Mouse (Mus musculus) midbrain, embryonic 16.5 days (tissue): ENCODE results near the gene Foxj2. TPM values are rescaled to one million over a fixed set of nuclear protein-coding genes. Genes with fewer than 3 reads are reported as not detected.

Experiments
- ATAC-seq: fragments of 200-750 bp; cut with Nextera tagmentation; 2 replicates; pipeline ENCODE4 v1.8.0; 2017; ENCODE audit warnings: moderate TSS enrichment
- H3K27ac ChIP-seq: fragments of 300-500 bp; sonication (generic); 2 replicates; pipeline ENCODE4 v1.5.1; 2014; ENCODE audit warnings: mild to moderate bottlenecking, low read length, mixed read lengths
- H3K27me3 ChIP-seq: fragments of 300-500 bp; sonication (generic); 2 replicates; pipeline ENCODE4 v1.6.1; 2014; ENCODE audit warnings: low read depth, low read length, mixed read lengths; ENCODE audit not compliant: control insufficient read depth, insufficient read depth
- H3K36me3 ChIP-seq: fragments of 300-500 bp; sonication (generic); 2 replicates; pipeline ENCODE4 v1.6.1; 2014; ENCODE audit warnings: mild to moderate bottlenecking, low read length, moderate library complexity, mixed read lengths; ENCODE audit not compliant: control insufficient read depth, insufficient read depth
- H3K4me1 ChIP-seq: fragments of 300-500 bp; sonication (generic); 2 replicates; pipeline ENCODE4 v1.6.1; 2014; ENCODE audit warnings: mild to moderate bottlenecking, low read length, mixed read lengths; ENCODE audit not compliant: control insufficient read depth, insufficient read depth
- H3K4me2 ChIP-seq: fragments of 300-500 bp; sonication (generic); 2 replicates; pipeline ENCODE4 v1.6.1; 2014; ENCODE audit warnings: mild to moderate bottlenecking, low read length, mixed read lengths
- H3K4me3 ChIP-seq: fragments of 300-500 bp; sonication (generic); 2 replicates; pipeline ENCODE4 v1.5.1; 2014; ENCODE audit warnings: low read depth, mild to moderate bottlenecking, low read length, moderate library complexity, mixed read lengths
- H3K9ac ChIP-seq: fragments of 300-500 bp; sonication (generic); 2 replicates; pipeline ENCODE4 v1.6.1; 2014; ENCODE audit warnings: low read depth, low read length, mixed read lengths
- H3K9me3 ChIP-seq: fragments of 300-500 bp; sonication (generic); replicated peaks from 2 replicates; pipeline ENCODE4 v1.6.1; 2014; ENCODE audit warnings: mild to moderate bottlenecking, low read length, mixed read lengths; ENCODE audit not compliant: control insufficient read depth, poor library complexity, severe bottlenecking
- WGBS: fragments of 180-500 bp; shearing (Covaris S2); extraction: QIAGEN DNeasy Blood & Tissue Kit; methylation state at CpG from one replicate; pipeline ENCODE4 v1.1.7; 2014; 5-methylcytosine and 5-hydroxymethylcytosine counted together
- polyA plus RNA-seq: library from polyadenylated mRNA; unstranded; fragments of >200 nt; fragmentation: Nextera tagmentation; extraction: Ambion mirVana; gene quantifications from 2 replicates; pipeline ENCODE4 v1.2.1, GENCODE M21; 2015

The Foxj2 gene
- polyA plus RNA-seq, 1 experiment from 2014 or later = 9.4 TPM

DNA sequence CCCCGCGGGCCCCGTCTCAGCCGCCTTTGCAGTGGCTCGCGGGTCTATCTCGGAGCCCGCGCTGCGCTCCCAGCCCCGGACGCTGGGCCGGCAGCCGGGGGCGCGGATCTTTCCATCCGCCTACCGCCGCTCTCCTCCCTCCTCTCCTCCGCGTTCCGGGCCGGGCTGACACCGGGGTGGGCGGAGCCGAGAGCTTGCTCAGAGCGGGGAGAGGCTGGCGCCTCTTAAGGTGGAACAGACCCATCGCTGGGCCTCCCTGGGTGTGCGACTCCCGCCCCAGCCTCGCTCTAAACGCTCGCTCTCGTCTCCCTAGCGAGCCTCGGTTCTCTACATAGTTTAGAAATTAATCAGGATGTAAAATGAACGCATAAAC is 8.4 kb upstream of the Foxj2 start:
- Histone ChIP-seq H3K9me3 (no peaks in the 10 kb centered on the region), H3K9ac (peak overlapping the region; percentile 69), H3K4me3 (peak overlapping the region; percentile 75), H3K4me1 (peaks cover 8% of the 10 kb centered on the region), H3K36me3 (no peaks in the 10 kb centered on the region), H3K27ac (peak overlapping the region; percentile 97), H3K4me2 (peak overlapping the region; percentile 59), H3K27me3 (no peaks in the 10 kb centered on the region)
- WGBS = under 1% methylated on average over 38 of the region's 38 CpGs
- peak; percentile 93 for ATAC-seq

DNA sequence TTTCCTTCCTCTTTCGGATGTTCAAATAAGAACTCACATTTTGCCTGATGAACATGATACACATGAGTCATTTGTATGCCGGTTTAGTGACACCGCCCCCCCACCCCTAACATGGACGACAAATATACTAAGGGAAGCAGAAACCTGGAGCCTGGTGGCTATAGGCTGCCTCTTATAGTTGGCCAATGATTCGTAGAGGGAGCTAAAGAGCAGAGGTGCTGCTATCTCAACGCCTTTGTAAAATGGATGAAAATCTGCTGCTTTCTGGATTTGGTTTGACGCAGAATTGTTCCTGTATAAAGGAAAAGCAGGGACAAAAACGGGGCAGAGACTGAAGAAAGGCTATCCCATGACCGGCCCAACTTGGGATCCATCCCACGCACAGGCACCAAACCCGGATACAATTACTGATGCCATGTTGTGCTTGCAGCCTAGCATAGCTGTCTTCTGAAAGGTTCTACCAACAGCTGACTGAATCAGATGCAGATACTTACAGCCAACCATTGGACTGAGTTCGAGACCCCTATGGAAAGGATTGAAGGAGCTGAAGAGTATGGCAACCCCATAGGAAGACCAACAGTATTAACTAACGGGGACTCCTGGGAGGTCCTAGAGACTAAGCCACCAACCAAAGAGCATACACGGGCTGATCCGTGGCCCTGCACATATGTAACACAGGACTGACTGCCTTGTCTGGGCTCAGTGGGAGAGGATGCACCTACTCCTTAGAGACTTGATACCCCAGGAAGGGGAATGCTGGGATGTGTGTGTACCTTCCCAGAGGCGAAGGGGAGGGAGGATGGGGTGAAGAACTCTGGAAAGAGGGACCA is 7.7 kb upstream of the Foxj2 start:
- Histone ChIP-seq H3K4me2 (peak overlapping the region; percentile 59), H3K27me3 (no peaks in the 10 kb centered on the region), H3K4me1 (peaks cover 8% of the 10 kb centered on the region), H3K4me3 (peak overlapping the region; percentile 75), H3K9me3 (no peaks in the 10 kb centered on the region), H3K9ac (peak overlapping the region; percentile 47), H3K36me3 (no peaks in the 10 kb centered on the region), H3K27ac (peak overlapping the region; percentile 97)
- ATAC-seq = peak; percentile 19; the same call in 1 of the 2 replicates
- WGBS = 22% methylated on average over 16 of the region's 16 CpGs

DNA sequence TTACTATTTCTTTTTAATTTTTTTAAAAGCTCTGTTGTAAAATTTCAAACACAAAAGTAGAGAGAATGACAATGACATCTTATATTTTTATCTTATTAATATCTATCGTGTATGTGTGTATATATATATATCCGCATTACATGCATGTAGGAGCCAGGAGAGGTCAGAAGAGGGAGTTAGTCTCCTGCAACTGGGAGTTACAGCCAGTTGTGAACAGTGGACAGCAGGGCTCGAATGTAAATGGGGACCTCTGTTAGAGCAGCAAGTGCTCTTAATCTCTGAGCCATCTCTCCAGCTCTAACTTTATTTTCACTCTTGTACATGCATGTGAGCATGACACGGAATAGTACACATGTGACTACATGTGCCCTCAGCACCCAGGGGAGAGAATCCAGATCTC is 7.0 kb upstream of the Foxj2 start:
- Histone ChIP-seq H3K27me3 (no peaks in the 10 kb centered on the region), H3K4me1 (peaks cover 8% of the 10 kb centered on the region), H3K27ac (no peak overlapping the region), H3K36me3 (no peaks in the 10 kb centered on the region), H3K9ac (no peak overlapping the region), H3K9me3 (no peaks in the 10 kb centered on the region), H3K4me2 (no peak overlapping the region), H3K4me3 (no peak overlapping the region)
- ATAC-seq = no peak
- 93% methylated on average over 4 of the region's 4 CpGs for WGBS

DNA sequence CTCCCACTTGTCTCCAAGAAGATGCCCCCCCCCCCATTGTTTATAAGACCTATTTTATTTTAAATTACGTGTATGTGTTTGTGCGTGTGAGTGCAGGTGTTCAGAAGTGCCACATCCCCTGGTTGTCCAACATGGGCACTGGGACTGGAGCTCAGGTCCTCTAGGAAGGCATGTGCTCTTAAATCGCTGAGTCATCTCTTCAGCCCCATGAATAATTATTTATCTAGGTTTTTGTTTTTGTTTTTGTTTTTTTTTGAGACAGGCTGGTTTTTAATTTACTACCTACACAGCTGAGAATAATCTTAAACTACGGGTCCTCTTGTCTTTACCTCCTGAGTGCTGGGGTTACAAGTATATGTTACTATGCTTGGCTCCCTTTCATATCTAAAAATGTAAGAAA is 6.1 kb upstream of the Foxj2 start:
- H3K9ac ChIP-seq = no peak overlapping the region
- H3K36me3 ChIP-seq = no peaks in the 10 kb centered on the region
- no peaks in the 10 kb centered on the region for H3K9me3 ChIP-seq
- H3K4me2 ChIP-seq = no peak overlapping the region
- WGBS = 88% methylated on average over 4 of the region's 4 CpGs
- H3K27ac ChIP-seq = no peak overlapping the region
- no peaks in the 10 kb centered on the region; the same call in 1 of the 2 replicates for H3K27me3 ChIP-seq
- ATAC-seq = no peak
- no peak overlapping the region for H3K4me3 ChIP-seq
- H3K4me1 ChIP-seq = peaks cover 8% of the 10 kb centered on the region

DNA sequence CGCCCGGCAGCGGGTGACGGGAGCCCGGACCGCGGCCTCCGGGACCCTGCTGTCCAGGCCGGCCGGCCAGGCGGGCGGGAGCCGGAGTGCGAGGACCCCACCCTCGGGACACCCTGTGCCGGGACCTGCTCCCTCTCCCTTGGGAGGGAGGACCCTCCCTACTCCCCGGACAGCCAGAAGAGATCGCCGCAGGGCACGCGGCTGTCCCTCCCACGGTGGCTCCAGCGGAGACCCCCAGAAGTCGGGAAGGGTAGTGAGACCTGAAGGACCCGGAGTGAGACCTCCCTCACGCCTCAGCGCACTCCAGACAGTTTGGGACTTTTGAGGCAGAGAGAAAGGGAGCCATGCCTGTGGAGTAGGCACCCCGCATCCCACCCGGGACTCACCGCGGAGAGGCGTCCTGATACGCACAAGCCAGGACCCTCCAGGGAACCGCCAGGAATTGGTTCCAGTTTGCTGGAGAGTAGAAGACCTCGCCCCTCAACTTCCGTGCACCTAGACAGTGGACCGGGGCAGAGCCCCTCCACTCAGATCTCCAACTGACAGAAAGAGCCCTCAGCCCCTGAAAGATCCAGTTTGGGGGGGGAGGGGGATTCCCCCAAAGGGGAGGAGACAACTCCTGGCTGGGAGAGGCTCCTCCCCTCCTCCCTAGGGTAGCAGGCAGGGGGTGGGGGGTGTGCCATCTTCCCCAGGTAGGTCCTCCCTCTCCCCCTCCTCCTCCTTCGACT is 521 bp downstream of the Foxj2 start:
- WGBS = under 1% methylated on average over 36 of the region's 38 CpGs
- H3K36me3 ChIP-seq = no peaks in the 10 kb centered on the region
- ATAC-seq = peak; percentile 78

DNA sequence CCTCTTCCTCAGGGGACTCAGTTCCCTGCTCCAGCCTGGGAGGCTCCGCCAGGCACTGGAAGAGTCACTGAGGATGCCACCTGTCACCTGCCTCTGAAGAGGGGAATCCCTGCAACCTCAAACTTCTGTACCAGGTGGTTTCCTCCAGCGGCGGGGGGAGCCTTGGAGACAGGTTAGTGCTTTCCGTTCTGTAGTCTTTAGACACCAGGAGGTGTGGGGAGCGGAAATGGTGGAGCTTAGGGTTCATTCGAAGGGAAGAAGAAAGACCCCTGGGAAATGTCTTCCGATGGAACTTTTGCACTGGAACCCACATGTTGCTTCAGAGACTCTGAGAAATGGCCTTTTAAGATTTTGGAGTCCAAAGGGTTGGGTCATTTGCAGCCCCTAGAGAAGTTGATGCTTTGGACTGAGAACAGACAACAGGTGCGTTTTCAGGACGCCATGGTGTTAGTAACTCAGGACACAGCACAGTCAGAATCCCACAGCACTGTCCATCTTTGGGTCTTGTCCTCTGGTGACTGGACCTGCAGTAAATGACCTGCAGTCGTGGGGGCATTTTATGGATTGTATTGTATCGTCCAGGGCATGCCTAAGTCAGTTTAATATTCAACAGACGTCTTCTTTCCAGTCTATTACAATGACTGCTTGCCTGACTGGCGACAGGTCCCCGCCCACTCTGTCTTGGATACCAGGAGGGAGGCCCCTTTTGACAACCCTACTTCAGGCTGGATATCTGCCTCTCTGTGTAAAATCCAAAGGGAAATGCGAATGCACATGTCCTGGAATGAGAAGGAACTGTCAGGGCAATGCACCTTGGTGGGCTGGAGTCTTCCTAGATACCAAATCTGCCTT is 1.3 kb downstream of the Foxj2 start:
- whole genome bisulfite sequencing = 17% methylated on average over 15 of the region's 15 CpGs
- peak overlapping the region; percentile 95 for H3K4me3 ChIP-seq
- peak overlapping the region; percentile 95 for H3K9ac ChIP-seq
- peaks cover 33% of the 10 kb centered on the region for H3K4me1 ChIP-seq
- no peaks in the 10 kb centered on the region for H3K36me3 ChIP-seq
- ATAC-seq = no peak; the same call in 1 of the 2 replicates
- no peaks in the 10 kb centered on the region; the same call in 1 of the 2 replicates for H3K27me3 ChIP-seq
- no peak overlapping the region for H3K27ac ChIP-seq
- H3K4me2 ChIP-seq = peak overlapping the region; percentile 93
- H3K9me3 ChIP-seq = no peaks in the 10 kb centered on the region

More for the DNA sequence above, 521 bp downstream of the Foxj2 start:
- H3K9me3 ChIP-seq = no peaks in the 10 kb centered on the region
- peak overlapping the region; percentile 95 for H3K4me3 ChIP-seq
- H3K4me1 ChIP-seq = peaks cover 26% of the 10 kb centered on the region
- H3K27me3 ChIP-seq = no peaks in the 10 kb centered on the region; the same call in 1 of the 2 replicates
- H3K27ac ChIP-seq = peak overlapping the region; percentile 46
- H3K9ac ChIP-seq = peak overlapping the region; percentile 95
- peak overlapping the region; percentile 93 for H3K4me2 ChIP-seq

DNA sequence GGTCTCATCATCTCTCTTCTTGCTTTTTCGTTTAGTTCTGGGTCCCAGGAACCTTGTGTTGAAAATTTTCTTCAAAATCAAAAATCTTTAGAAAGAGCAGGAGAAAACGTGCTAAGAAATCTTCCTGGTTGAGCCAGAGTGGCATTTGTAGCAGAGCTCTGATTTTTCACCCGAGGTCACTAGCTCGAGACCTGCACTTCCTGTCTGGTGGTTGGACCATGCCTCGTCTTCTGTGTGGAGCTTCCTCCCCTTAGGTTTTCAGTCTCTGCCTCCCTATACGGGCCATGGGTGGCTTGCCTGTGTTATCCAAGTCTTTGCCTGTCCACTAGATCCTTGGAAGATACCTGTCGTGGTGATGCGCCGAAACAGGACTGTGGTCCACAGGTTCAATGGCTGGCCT is 2.1 kb downstream of the Foxj2 start:
- H3K4me1 ChIP-seq = peaks cover 38% of the 10 kb centered on the region
- no peaks in the 10 kb centered on the region for H3K36me3 ChIP-seq
- H3K9ac ChIP-seq = no peak overlapping the region
- no peak for ATAC-seq
- H3K4me2 ChIP-seq = peak overlapping the region; percentile 93
- no peak overlapping the region for H3K27ac ChIP-seq
- no peaks in the 10 kb centered on the region; the same call in 1 of the 2 replicates for H3K27me3 ChIP-seq
- WGBS = 84% methylated on average over 9 of the region's 9 CpGs
- no peaks in the 10 kb centered on the region for H3K9me3 ChIP-seq
- H3K4me3 ChIP-seq = no peak overlapping the region

DNA sequence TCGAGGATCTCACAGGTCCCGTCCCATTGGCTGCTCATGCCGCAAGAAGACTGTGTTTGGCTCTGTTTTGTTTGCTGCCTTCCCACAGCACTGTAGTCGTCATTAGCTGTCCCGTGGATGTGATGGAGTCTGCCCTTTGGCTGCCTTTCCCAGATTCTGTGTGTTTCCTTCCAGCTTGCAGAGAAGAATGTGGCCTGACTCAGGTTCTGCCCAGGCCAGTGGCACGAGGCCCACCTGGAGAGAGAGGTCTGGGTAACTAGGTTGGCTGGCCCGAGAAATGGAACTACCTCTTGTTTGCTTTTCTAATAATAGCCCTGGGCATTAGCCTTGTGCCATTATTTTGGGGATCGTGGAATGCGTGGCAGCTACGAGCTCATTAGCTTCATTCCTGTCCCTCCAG is 4.4 kb downstream of the Foxj2 start:
- no peak overlapping the region for H3K4me2 ChIP-seq

More for the DNA sequence above, 4.4 kb downstream of the Foxj2 start:
- H3K9ac ChIP-seq = no peak overlapping the region
- no peaks in the 10 kb centered on the region for H3K36me3 ChIP-seq
- H3K4me1 ChIP-seq = peaks cover 36% of the 10 kb centered on the region
- no peak for ATAC-seq
- H3K27ac ChIP-seq = no peak overlapping the region
- WGBS = 74% methylated on average over 10 of the region's 10 CpGs
- no peaks in the 10 kb centered on the region for H3K27me3 ChIP-seq
- no peak overlapping the region for H3K4me3 ChIP-seq
- no peaks in the 10 kb centered on the region for H3K9me3 ChIP-seq
